Mouse (Mus musculus) kidney, embryonic 14.5 days (tissue): ENCODE results near the gene Btbd3. TPM values are rescaled to one million over a fixed set of nuclear protein-coding genes. Genes with fewer than 3 reads are reported as not detected.
A peak's percentile ranks its signal among the peaks of the same experiment; 100 is the strongest.

ENCODE experiments used
- ATAC-seq: fragments of 200-750 bp; cut with Nextera tagmentation; 2 replicates; pipeline ENCODE4 v1.8.0; 2017; ENCODE audit warnings: moderate number of reproducible peaks, mild to moderate bottlenecking, moderate TSS enrichment, moderate library complexity; ENCODE audit not compliant: low FRiP score, low TSS enrichment
- H3K27ac ChIP-seq: fragments of 300-500 bp; sonication (generic); 2 replicates; pipeline ENCODE4 v1.5.1; 2014; ENCODE audit warnings: low read depth, mild to moderate bottlenecking, low read length, moderate library complexity, mixed read lengths
- H3K27me3 ChIP-seq: fragments of 300-500 bp; sonication (generic); 2 replicates; pipeline ENCODE4 v1.6.1; 2014; ENCODE audit warnings: mild to moderate bottlenecking, low read length; ENCODE audit not compliant: control insufficient read depth, insufficient read depth
- H3K36me3 ChIP-seq: fragments of 300-500 bp; sonication (generic); 2 replicates; pipeline ENCODE4 v1.6.1; 2014; ENCODE audit warnings: low read length, mixed read lengths; ENCODE audit not compliant: control insufficient read depth, insufficient read depth
- H3K4me1 ChIP-seq: fragments of 300-500 bp; sonication (generic); 2 replicates; pipeline ENCODE4 v1.6.1; 2014; ENCODE audit warnings: low read length, mixed read lengths; ENCODE audit not compliant: control insufficient read depth, insufficient read depth
- H3K4me2 ChIP-seq: fragments of 300-500 bp; sonication (generic); replicated peaks from 2 replicates; pipeline ENCODE4 v1.6.1; 2014; ENCODE audit warnings: low read depth, mild to moderate bottlenecking, low read length
- H3K4me3 ChIP-seq: fragments of 300-500 bp; sonication (generic); 2 replicates; pipeline ENCODE4 v1.5.1; 2014; ENCODE audit warnings: mild to moderate bottlenecking, low read length
- H3K9ac ChIP-seq: fragments of 300-500 bp; sonication (generic); 2 replicates; pipeline ENCODE4 v1.6.1; 2014; ENCODE audit warnings: low read depth, mild to moderate bottlenecking, low read length, moderate library complexity
- H3K9me3 ChIP-seq: fragments of 300-500 bp; sonication (generic); 2 replicates; pipeline ENCODE4 v1.6.1; 2016; ENCODE audit warnings: low read length; ENCODE audit not compliant: control insufficient read depth
- WGBS: fragments of 180-500 bp; shearing (Covaris S2); extraction: QIAGEN DNeasy Blood & Tissue Kit; methylation state at CpG from one replicate; pipeline ENCODE4 v1.1.7; 2014; 5-methylcytosine and 5-hydroxymethylcytosine counted together
- polyA plus RNA-seq: library from polyadenylated mRNA; unstranded; fragments of >200 nt; fragmentation: Nextera tagmentation; extraction: Ambion mirVana; gene quantifications from 2 replicates; pipeline ENCODE4 v1.2.1, GENCODE M21; 2014

Gene Btbd3
- polyA plus RNA-seq, 1 experiment from 2014 or later: 21.2 TPM

DNA sequence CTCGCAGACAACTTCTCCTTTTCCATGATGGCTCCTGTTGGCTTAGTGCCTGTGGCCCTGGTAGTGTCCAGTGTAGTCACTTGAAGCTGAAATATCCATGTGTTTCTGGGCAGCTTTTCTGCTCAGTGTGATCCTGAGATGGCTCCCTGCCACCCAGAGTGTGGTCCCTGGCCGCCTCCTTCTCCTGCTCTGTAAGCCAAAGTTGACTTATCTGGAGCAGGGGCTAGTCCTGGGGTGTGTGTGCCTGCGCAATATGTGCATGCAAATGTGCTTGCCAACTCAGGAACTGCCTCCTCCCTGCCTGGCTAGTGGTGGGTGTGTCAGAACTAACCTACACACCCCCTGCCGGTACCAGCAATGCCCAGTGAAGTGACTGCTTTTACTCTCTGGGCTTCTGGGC lies 29.4 kb downstream of the Btbd3 start:
- no peak overlapping the region for H3K4me2 ChIP-seq
- no peak overlapping the region for H3K9ac ChIP-seq
- no peak overlapping the region for H3K4me3 ChIP-seq
- H3K27me3 ChIP-seq: no peaks in the 10 kb centered on the region
- H3K9me3 ChIP-seq: no peaks in the 10 kb centered on the region
- no peaks in the 10 kb centered on the region for H3K4me1 ChIP-seq
- no peak for ATAC-seq
- WGBS: 93% methylated on average over 4 of the region's 4 CpGs
- peaks cover 29% of the 10 kb centered on the region for H3K36me3 ChIP-seq
- no peak overlapping the region for H3K27ac ChIP-seq

DNA sequence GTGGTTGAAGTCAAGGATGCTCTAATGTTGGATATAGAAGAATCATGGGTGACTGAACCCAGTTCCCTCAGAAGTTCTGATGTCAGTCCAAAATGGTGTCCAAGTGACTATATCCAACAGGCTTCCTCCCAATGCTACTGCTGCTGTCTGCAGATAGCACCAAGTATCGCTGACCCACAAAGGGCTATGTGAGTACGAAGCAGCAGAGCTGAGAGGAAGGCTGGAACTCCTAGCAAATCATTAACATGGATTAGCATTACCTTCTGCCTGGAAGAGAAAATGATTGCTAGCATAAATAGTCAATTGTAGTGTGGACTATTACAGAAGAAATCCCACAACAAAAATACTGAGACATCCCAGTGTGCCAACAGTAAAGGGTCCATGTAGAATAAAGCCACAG lies 33.8 kb downstream of the Btbd3 start:
- Histone ChIP-seq H3K4me1 (no peaks in the 10 kb centered on the region), H3K4me3 (no peak overlapping the region), H3K4me2 (no peak overlapping the region), H3K9me3 (no peaks in the 10 kb centered on the region), H3K9ac (no peak overlapping the region), H3K27me3 (no peaks in the 10 kb centered on the region), H3K27ac (no peak overlapping the region), H3K36me3 (peaks cover 6% of the 10 kb centered on the region)
- ATAC-seq: no peak
- 78% methylated on average over 2 of the region's 2 CpGs for WGBS

DNA sequence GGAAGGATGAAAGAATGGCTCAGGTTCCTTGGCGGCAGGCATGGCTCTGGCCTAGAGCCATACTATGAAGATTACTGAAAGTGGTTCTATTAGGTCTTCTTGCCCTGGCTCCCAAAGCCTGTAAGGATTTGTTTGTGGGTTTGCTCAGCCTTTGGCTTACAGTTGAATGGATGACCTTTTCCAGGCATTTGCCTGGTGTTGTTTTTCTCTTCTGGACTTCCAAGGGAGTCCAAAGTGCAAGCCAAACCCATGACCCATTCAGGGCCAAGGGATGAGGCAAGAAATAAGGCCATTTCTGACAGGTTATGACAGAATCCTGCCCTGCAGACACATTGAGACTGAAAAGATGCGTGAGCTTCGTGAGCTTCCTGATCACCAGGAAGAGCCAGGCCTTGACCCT lies 37.9 kb downstream of the Btbd3 start:
- WGBS: 89% methylated on average over 3 of the region's 3 CpGs
- Histone ChIP-seq H3K4me3 (no peak overlapping the region), H3K27ac (no peak overlapping the region), H3K27me3 (no peaks in the 10 kb centered on the region), H3K4me2 (no peak overlapping the region), H3K4me1 (no peaks in the 10 kb centered on the region), H3K9me3 (no peaks in the 10 kb centered on the region), H3K9ac (no peak overlapping the region), H3K36me3 (no peaks in the 10 kb centered on the region)
- ATAC-seq: no peak

DNA sequence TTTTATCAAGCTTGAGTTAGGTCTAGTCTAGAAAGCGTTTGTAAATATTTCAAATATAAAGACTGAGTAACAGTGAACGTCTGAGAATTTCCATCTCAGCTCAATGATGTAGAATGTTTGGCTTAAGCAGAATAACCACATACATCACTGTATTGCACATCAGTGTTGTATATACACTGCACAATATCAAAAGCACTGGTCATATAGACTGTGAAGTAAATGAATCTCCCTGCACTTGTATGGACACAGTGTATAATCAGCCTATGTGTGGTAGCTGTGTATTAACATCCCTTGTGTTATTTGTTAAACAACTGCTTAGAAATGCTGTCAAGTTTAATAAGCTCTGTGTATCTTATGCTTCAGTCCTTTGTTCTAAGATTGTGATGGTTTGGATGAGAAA lies 49.9 kb downstream of the Btbd3 start:
- Histone ChIP-seq H3K27ac (no peak overlapping the region), H3K4me3 (no peak overlapping the region), H3K4me2 (no peak overlapping the region), H3K27me3 (no peaks in the 10 kb centered on the region), H3K9ac (no peak overlapping the region), H3K9me3 (no peaks in the 10 kb centered on the region), H3K36me3 (no peaks in the 10 kb centered on the region), H3K4me1 (no peaks in the 10 kb centered on the region)
- WGBS: 86% methylated on average over 2 of the region's 2 CpGs
- ATAC-seq: no peak

DNA sequence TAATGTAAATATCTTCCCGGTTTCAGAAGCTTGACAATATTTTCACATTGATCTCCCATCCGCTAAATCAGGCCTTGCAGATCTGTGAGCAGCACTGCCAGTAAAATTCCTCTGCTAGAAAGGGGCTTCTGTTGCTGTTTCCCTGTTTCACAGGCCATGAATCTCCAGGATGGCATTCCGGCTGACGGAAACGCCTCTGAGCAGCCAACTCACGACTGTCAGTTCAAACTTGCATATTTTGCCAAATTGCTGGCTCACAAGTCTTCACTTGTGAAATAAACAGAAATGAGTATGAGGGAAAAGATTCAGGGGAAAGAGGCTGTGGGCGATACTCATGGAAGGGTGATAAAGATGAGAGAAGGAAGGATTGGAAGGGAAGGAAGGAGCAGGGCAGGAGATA lies 59.3 kb downstream of the Btbd3 start:
- Histone ChIP-seq H3K4me1 (no peaks in the 10 kb centered on the region), H3K9ac (no peak overlapping the region), H3K4me2 (no peak overlapping the region), H3K27me3 (no peaks in the 10 kb centered on the region), H3K36me3 (no peaks in the 10 kb centered on the region), H3K4me3 (no peak overlapping the region), H3K9me3 (no peaks in the 10 kb centered on the region), H3K27ac (no peak overlapping the region)
- no peak for ATAC-seq
- WGBS: 50% methylated on average over 7 of the region's 7 CpGs

DNA sequence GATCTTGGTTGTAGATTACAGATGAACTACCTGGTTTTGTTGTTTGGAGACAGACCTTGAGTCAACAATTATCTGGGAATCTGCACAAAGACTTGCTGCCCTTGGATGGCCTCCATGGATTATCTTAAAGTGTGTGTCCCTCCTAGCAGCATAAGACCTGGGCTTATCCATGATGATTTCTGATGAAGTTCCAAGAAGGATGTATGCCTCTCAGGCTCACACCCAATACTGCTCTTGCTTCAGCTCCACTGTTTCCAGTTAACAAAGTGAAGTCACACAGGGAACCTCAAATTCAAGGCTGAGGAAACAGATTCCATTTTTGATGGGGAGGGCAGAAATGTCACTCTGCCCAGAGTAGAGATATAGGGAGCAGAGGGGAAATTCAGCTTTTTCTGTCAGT lies 64.0 kb downstream of the Btbd3 start:
- no peak overlapping the region for H3K27ac ChIP-seq
- no peak for ATAC-seq
- H3K4me2 ChIP-seq: no peak overlapping the region
- H3K4me3 ChIP-seq: no peak overlapping the region
- no peaks in the 10 kb centered on the region for H3K9me3 ChIP-seq
- no peaks in the 10 kb centered on the region for H3K36me3 ChIP-seq
- H3K9ac ChIP-seq: no peak overlapping the region
- H3K27me3 ChIP-seq: no peaks in the 10 kb centered on the region
- no peaks in the 10 kb centered on the region for H3K4me1 ChIP-seq

DNA sequence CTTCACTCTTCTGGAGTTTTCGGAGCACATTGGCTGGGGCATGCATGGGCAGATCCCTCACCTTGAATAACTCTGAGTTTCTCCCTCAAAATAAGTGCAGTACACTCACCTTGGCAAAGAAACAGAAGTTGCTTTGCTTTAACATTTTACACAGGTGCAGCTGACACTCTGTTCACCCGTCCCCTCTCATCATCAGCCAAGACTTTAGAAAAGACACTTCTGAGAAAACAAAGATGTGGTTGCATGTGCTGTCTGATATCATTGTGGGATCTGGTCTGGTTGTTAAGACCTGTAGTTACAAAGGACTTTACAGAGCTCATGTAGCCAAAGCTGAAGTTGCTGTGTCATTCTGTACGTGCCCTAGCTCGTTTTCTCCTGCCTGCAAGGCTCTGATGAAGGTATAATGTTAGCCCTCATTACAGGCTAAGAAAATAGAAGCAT lies 64.7 kb downstream of the Btbd3 start:
- 82% methylated on average over 4 of the region's 4 CpGs for WGBS

DNA sequence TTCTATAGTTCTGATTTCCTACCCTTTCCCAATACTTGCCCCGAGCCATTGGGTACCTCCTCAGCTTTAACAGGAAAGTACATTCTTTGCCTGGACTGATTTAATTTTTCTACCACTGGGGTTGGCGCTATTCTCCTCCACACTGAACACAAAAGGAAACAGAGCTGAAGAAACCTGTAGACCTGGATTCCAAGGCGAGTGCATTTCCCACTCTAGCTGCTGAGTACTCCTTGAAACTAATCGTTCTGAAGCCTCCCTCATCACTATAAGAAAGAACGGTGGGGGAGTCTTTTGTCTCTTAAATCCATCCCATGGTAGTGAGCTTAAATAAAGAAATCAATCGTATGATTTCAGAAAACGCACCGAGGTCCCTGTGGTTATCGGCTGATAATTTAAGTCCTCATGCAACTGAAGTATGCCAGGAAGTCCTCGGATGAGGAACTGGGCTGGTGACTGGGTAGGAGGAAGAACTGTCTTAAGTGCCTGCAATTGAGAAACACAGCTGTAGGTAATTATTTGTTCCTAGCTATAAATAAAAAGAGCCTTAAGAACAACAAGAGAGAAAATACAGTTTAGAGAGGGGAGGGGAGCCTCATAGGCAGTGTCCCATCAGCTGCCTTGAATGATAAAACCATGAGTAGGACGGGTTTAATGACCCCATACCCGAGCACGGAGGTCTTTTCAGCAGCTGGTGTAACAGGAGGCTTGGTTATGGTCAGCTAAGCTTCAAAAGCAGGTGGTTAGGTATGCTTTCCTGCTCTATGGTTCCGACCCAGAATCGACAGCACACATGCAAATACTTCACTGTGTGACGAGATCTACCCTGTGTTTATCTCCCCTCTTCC lies 66.1 kb downstream of the Btbd3 start:
- Histone ChIP-seq H3K9me3 (no peaks in the 10 kb centered on the region), H3K4me3 (no peak overlapping the region), H3K4me2 (no peak overlapping the region), H3K27me3 (no peaks in the 10 kb centered on the region), H3K9ac (no peak overlapping the region), H3K27ac (no peak overlapping the region), H3K4me1 (no peaks in the 10 kb centered on the region), H3K36me3 (no peaks in the 10 kb centered on the region)
- ATAC-seq: peak; percentile 72; the same call in 1 of the 2 replicates
- 59% methylated on average over 16 of the region's 16 CpGs for WGBS

More for the DNA sequence above, 64.7 kb downstream of the Btbd3 start:
- no peaks in the 10 kb centered on the region for H3K36me3 ChIP-seq
- ATAC-seq: no peak
- no peak overlapping the region for H3K4me2 ChIP-seq
- no peaks in the 10 kb centered on the region for H3K27me3 ChIP-seq
- H3K4me3 ChIP-seq: no peak overlapping the region
- H3K27ac ChIP-seq: no peak overlapping the region
- no peak overlapping the region for H3K9ac ChIP-seq
- no peaks in the 10 kb centered on the region for H3K4me1 ChIP-seq
- H3K9me3 ChIP-seq: no peaks in the 10 kb centered on the region

DNA sequence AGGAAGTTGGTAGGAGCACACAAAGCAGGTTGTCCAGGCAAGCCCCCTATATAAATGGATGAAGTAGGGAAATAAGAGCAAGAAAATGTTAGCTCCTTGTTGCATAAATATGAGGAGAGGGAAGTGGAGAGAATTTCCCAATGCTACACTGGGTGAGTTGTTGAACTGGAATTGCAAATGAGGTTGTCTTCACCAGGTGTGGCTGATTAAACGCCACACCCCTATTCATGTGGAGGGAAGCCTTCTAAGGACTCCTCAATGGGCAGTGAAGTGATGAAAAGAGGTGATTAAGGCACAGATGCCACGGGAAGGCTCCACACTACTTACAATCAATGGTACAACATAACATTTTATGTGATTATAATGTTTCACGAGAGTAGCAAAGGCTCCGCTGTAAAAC lies 70.0 kb downstream of the Btbd3 start:
- no peaks in the 10 kb centered on the region for H3K36me3 ChIP-seq
- no peaks in the 10 kb centered on the region for H3K9me3 ChIP-seq
- H3K4me1 ChIP-seq: no peaks in the 10 kb centered on the region
- WGBS: 62% methylated on average over 4 of the region's 4 CpGs
- no peak overlapping the region for H3K4me2 ChIP-seq
- no peak overlapping the region for H3K27ac ChIP-seq
- no peak for ATAC-seq
- no peaks in the 10 kb centered on the region for H3K27me3 ChIP-seq
- no peak overlapping the region for H3K9ac ChIP-seq
- H3K4me3 ChIP-seq: no peak overlapping the region
